Mouse (Mus musculus) liver, adult 2 months (tissue): ENCODE data around the gene Wdr20.

Source experiments
- CTCF ChIP-seq: fragments of 200-500 bp; IDR thresholded peaks from 2 replicates; pipeline ENCODE4 v1.5.1; 2011; ENCODE audit warnings: low read depth, low read length, control low read depth
- POLR2A ChIP-seq: fragments of 200-500 bp; IDR thresholded peaks from 2 replicates; pipeline ENCODE4 v1.6.1; 2011; ENCODE audit warnings: low read length, control low read depth; ENCODE audit not compliant: insufficient read depth; ENCODE audit errors: extremely low read depth

- TF ChIP-seq CTCF (no peak), POLR2A (no peak)
Measured at GRCm38 (mm10) chr12:110797202-110797601, 59.5 kb downstream of the Wdr20 start.
